Mouse (Mus musculus) myocyte (in vitro differentiated cells): ENCODE data around the gene Pi4kb. TPM values are rescaled to one million over a fixed set of nuclear protein-coding genes. Genes with fewer than 3 reads are reported as not detected.

Experiments
- H3K27me3 ChIP-seq: one replicate; pipeline ENCODE4 v1.6.1; 2011; ENCODE audit not compliant: control insufficient read depth, insufficient read depth, insufficient read length
- H3K36me3 ChIP-seq: one replicate; pipeline ENCODE4 v1.6.1; 2011; ENCODE audit not compliant: control insufficient read depth, insufficient read depth
- H3K4me2 ChIP-seq: one replicate; pipeline ENCODE4 v1.6.1; 2011; ENCODE audit warnings: low read depth, control low read depth
- H3K4me3 ChIP-seq: one replicate; pipeline ENCODE4 v1.5.1; 2011; ENCODE audit warnings: mild to moderate bottlenecking, control low read depth, moderate library complexity
- H3K79me2 ChIP-seq: one replicate; pipeline ENCODE4 v1.6.1; 2011; ENCODE audit not compliant: control insufficient read depth, insufficient read depth
- H3ac ChIP-seq: one replicate; pipeline ENCODE4 v1.6.1; 2011; ENCODE audit not compliant: control insufficient read depth, insufficient read length
- CEBPB ChIP-seq: IDR thresholded peaks from 2 replicates; pipeline ENCODE4 v1.6.1; 2011; ENCODE audit warnings: mild to moderate bottlenecking, moderate library complexity; ENCODE audit not compliant: poor library complexity, insufficient read depth, severe bottlenecking
- E2F4 ChIP-seq: IDR thresholded peaks from one replicate; pipeline ENCODE4 v1.6.1; 2011; ENCODE audit warnings: mild to moderate bottlenecking, control low read depth, moderate library complexity; ENCODE audit not compliant: insufficient read depth
- MAX ChIP-seq: IDR thresholded peaks from one replicate; pipeline ENCODE4 v1.6.1; 2011; ENCODE audit warnings: low read depth, mild to moderate bottlenecking, control low read depth
- MYOD1 ChIP-seq, 3 experiments: IDR thresholded peaks; one replicate each; pipeline ENCODE4 v1.6.1; 2011; ENCODE audit warnings: control low read depth in 2 of 3, low read depth in 2 of 3, mild to moderate bottlenecking in 2 of 3, moderate library complexity in 1 of 3; ENCODE audit not compliant: insufficient read length in 2 of 3, control insufficient read depth in 1 of 3
- MYOG ChIP-seq, 3 experiments: IDR thresholded peaks; one replicate each; pipeline ENCODE4 v1.6.1; 2011; ENCODE audit warnings: control low read depth in 2 of 3, low read depth in 2 of 3, mild to moderate bottlenecking in 2 of 3; ENCODE audit not compliant: insufficient read length in 2 of 3, control insufficient read depth in 1 of 3, insufficient read depth in 1 of 3
- POLR2A ChIP-seq: IDR thresholded peaks from one replicate; pipeline ENCODE4 v1.6.1; 2011; ENCODE audit warnings: low read depth, mild to moderate bottlenecking, control low read depth, moderate library complexity; ENCODE audit not compliant: insufficient read length
- POLR2AphosphoS2 ChIP-seq: IDR thresholded peaks from one replicate; pipeline ENCODE4 v1.6.1; 2011; ENCODE audit warnings: low read depth, control low read depth; ENCODE audit not compliant: insufficient read length
- REST ChIP-seq: IDR thresholded peaks from one replicate; pipeline ENCODE4 v1.6.1; 2011; ENCODE audit warnings: mild to moderate bottlenecking, control low read depth, moderate library complexity; ENCODE audit not compliant: insufficient read depth, insufficient read length
- SRF ChIP-seq: IDR thresholded peaks from one replicate; pipeline ENCODE4 v1.6.1; 2011; ENCODE audit warnings: low read depth; ENCODE audit not compliant: control insufficient read depth, insufficient read length
- TCF12 ChIP-seq: IDR thresholded peaks from one replicate; pipeline ENCODE4 v1.6.1; 2011; ENCODE audit warnings: mild to moderate bottlenecking, control low read depth; ENCODE audit not compliant: poor library complexity, insufficient read depth, severe bottlenecking
- TCF3 ChIP-seq: IDR thresholded peaks from one replicate; pipeline ENCODE4 v1.6.1; 2011; ENCODE audit warnings: low read depth, control low read depth; ENCODE audit not compliant: insufficient read length
- USF1 ChIP-seq: IDR thresholded peaks from one replicate; pipeline ENCODE4 v1.6.1; 2011; ENCODE audit warnings: low read depth, mild to moderate bottlenecking, control low read depth, moderate library complexity
- polyA plus RNA-seq: library from polyadenylated mRNA; unstranded; fragments of >200 nt; fragmentation: generic; extraction: Trizol; gene quantifications from one replicate; pipeline ENCODE4 v1.2.1, GENCODE M21; 2012; ENCODE audit warnings: missing spikeins

Pi4kb gene
- polyA plus RNA-seq, 1 experiment, result 44.9 TPM

DNA sequence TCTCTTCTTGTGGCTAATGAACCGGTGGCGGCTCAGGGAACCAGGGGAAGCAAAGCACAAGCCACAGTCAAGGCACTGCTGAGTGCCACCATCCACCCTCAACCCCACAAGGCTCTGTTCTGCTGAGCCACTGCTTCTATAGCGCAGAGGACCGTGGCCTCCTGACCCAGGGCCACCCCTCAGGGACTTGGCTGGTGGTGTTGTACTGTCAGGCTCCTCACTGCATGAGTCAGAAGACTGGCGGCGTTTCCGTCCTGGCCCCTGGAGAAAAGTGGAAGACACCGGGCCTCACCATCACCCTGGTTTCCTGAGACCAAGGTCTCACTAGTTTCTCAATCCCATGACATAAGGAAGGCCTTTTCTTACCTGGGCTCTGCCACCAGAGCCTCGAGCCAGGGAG lies 33.2 kb downstream of the Pi4kb start:
- H3K4me3 ChIP-seq, result no peak overlapping the region
- no peak overlapping the region for H3ac ChIP-seq
- peaks cover 11% of the 10 kb centered on the region for H3K36me3 ChIP-seq
- H3K27me3 ChIP-seq, result no peaks in the 10 kb centered on the region
- no peak for TF ChIP-seq CEBPB
- TF ChIP-seq REST, result no peak
- TF ChIP-seq USF1, result no peak
- TF ChIP-seq SRF, result no peak
- no peak for TF ChIP-seq POLR2AphosphoS2
- no peak for TF ChIP-seq MAX
- no peak for TF ChIP-seq TCF3
- TF ChIP-seq TCF12, result no peak
- TF ChIP-seq MYOD1 (IDR thresholded peaks at IDR 0.05; ENCODE audit: control insufficient read depth in 1 of 3, insufficient read length in 2 of 3, low read depth in 2 of 3), result no peak
- TF ChIP-seq MYOG (IDR thresholded peaks at IDR 0.05; ENCODE audit: control insufficient read depth in 1 of 3, insufficient read depth in 1 of 3, insufficient read length in 2 of 3, low read depth in 2 of 3), result no peak
- no peak for TF ChIP-seq POLR2A
- H3K79me2 ChIP-seq, result no peaks in the 10 kb centered on the region
- H3K4me2 ChIP-seq, result no peak overlapping the region

DNA sequence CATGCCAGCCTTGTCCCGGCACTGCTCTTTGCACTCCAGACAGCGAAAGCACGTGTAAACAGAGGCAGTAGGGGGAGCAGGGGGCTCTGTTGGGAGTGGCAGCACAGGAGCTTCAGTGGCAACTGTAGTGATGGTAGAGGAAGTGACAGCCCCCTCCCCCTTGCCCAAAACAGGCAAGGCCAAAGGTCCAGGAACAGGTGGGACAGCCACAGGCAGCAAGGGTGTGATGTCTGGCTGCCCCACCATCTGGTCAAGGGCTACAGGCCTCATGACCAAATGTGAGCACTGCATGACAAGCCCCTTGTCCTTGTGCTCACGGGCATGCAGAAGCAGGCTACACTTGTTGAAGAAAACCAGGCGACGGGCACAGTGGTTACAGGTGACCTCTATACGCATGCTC lies 35.9 kb downstream of the Pi4kb start:
- peaks cover 5% of the 10 kb centered on the region for H3K36me3 ChIP-seq
- H3K79me2 ChIP-seq, result peaks cover 6% of the 10 kb centered on the region
- no peak overlapping the region for H3ac ChIP-seq
- H3K4me3 ChIP-seq, result no peak overlapping the region
- H3K27me3 ChIP-seq, result no peaks in the 10 kb centered on the region
- TF ChIP-seq MYOD1 (IDR thresholded peaks at IDR 0.05; ENCODE audit: control insufficient read depth in 1 of 3, insufficient read length in 2 of 3, low read depth in 2 of 3) (peak in 2 of 3 experiments; percentile 41 to 59), MYOG (IDR thresholded peaks at IDR 0.05; ENCODE audit: control insufficient read depth in 1 of 3, insufficient read depth in 1 of 3, insufficient read length in 2 of 3, low read depth in 2 of 3) (peak in 2 of 3 experiments; percentile 22 to 71), POLR2AphosphoS2 (no peak)
- no peak overlapping the region for H3K4me2 ChIP-seq

DNA sequence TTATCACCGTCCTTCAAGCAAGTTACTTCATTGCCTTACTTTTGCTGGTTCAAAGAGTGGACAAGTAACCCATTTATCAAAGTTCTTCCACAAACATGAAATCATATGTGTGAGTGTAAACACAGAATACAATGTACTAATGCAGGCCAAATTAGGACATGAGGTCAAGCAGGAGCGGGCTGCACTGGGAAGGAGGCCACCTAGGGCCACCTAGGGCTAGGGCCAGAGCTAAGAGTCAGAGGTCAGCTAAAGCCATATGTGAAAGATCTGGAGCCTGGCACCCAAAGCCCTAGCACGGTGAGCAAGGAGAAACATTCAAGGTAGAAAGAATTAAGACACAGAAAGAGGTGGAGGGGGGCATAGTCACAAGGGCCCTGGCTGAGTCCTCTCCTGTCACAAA lies 38.5 kb downstream of the Pi4kb start:
- Histone ChIP-seq H3ac (no peak overlapping the region), H3K27me3 (no peaks in the 10 kb centered on the region), H3K4me2 (no peak overlapping the region), H3K4me3 (peak overlapping the region; percentile 58), H3K79me2 (peaks cover 6% of the 10 kb centered on the region), H3K36me3 (no peaks in the 10 kb centered on the region)
- TF ChIP-seq MYOD1 (IDR thresholded peaks at IDR 0.05; ENCODE audit: control insufficient read depth in 1 of 3, insufficient read length in 2 of 3, low read depth in 2 of 3), result no peak
- no peak for TF ChIP-seq TCF12
- no peak for TF ChIP-seq POLR2A
- TF ChIP-seq MYOG (IDR thresholded peaks at IDR 0.05; ENCODE audit: control insufficient read depth in 1 of 3, insufficient read depth in 1 of 3, insufficient read length in 2 of 3, low read depth in 2 of 3), result no peak
- TF ChIP-seq USF1, result no peak
- TF ChIP-seq TCF3, result no peak
- TF ChIP-seq MAX, result no peak

DNA sequence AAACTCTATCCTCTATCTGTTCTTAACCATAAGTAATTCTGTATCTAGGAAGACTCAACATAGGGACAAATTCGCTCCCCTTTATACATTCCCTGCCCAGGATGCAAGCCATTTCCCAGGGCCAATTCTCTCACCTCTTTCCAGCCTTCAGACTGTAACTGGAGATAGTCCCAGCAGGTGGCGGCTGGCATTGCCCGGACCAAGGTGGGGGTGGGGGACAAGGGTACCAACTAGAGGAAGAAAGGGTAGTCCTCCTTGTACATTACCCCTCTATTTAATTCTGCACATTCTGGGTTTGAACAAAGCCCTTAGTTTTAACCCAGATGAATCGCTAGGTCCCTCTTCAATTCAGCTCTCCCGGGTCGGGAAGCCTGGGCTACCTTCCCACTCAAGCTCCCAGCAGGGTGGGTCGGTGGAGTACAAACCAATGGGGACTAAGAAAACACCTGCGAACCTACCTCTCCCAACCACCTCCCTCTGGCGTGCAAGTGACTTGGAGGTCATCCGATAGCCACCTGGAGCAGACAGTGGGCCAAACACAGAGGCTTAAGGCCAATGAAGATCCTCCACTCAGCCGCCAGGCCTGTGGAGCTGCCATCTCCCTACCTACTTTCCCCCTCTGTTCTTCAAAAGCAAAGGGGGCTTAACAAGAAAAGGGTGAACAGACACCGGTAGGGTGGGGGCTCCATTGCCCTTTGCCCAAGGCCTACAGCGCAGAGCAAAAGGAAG lies 39.3 kb downstream of the Pi4kb start:
- no peaks in the 10 kb centered on the region for H3K27me3 ChIP-seq
- peak overlapping the region; percentile 58 for H3K4me3 ChIP-seq
- no peaks in the 10 kb centered on the region for H3K36me3 ChIP-seq
- peak overlapping the region; percentile 24 for H3ac ChIP-seq
- H3K79me2 ChIP-seq, result peaks cover 6% of the 10 kb centered on the region
- TF ChIP-seq POLR2A (no peak), CEBPB (no peak), E2F4 (no peak), MYOG (IDR thresholded peaks at IDR 0.05; ENCODE audit: control insufficient read depth in 1 of 3, insufficient read depth in 1 of 3, insufficient read length in 2 of 3, low read depth in 2 of 3) (no peak), REST (no peak), MYOD1 (IDR thresholded peaks at IDR 0.05; ENCODE audit: control insufficient read depth in 1 of 3, insufficient read length in 2 of 3, low read depth in 2 of 3) (peak in 1 of 3 experiments; percentile 8), SRF (no peak), TCF3 (no peak)
- H3K4me2 ChIP-seq, result peak overlapping the region; percentile 91

DNA sequence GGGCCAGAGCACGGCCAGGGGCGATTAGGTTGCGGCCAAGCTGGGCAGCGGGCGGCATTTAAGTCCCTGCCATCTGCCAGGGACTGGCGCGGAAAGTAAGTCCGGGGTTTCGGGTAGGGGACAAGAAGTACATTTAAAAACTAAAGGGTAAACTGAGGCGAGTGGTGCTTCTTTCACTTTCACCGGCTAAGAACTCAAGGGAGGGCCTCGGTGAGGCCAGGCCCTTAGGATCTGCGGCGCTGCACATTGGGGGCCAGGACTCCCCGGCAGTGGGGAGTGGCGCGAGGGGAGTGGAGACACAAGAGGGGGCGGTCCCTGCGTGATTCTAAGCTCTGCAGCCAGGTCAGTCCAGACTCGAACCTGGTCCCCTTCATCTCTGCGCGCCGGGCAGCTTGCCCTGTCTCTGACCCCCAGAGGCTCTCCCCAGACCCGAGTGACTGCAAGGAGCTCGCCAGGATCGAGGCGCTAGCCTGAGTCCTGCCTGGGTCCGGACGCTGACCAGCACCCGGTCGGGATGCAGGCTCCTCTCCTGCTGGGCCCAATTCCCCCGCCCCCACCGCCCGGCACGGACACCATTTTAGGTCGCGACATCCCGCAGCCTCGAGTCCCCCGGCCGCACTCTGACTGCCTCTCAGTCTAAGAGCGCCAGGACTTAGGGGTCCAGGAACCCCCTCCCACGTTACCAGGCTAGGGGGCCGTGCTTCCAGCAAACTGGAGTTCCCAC lies 40.1 kb downstream of the Pi4kb start:
- no peaks in the 10 kb centered on the region for H3K27me3 ChIP-seq
- TF ChIP-seq MAX, result no peak
- no peak for TF ChIP-seq TCF12
- TF ChIP-seq REST, result no peak
- TF ChIP-seq USF1, result no peak
- TF ChIP-seq POLR2AphosphoS2, result no peak
- no peak for TF ChIP-seq SRF
- no peak for TF ChIP-seq CEBPB
- no peak for TF ChIP-seq POLR2A
- no peak for TF ChIP-seq TCF3
- TF ChIP-seq E2F4, result no peak
- peak overlapping the region; percentile 24 for H3ac ChIP-seq
- peaks cover 6% of the 10 kb centered on the region for H3K79me2 ChIP-seq
- H3K36me3 ChIP-seq, result no peaks in the 10 kb centered on the region
- peak overlapping the region; percentile 58 for H3K4me3 ChIP-seq
- peak overlapping the region; percentile 91 for H3K4me2 ChIP-seq
